Mouse (Mus musculus) neural tube, embryonic 12.5 days (tissue): ENCODE measurements around the gene Hoxd11. TPM values are rescaled to one million over a fixed set of nuclear protein-coding genes. Genes with fewer than 3 reads are reported as not detected.

Experiments
- ATAC-seq: fragments of 200-750 bp; cut with Nextera tagmentation; 2 replicates; pipeline ENCODE4 v1.8.0; 2017; ENCODE audit warnings: low read depth, mild to moderate bottlenecking, moderate TSS enrichment, moderate library complexity; ENCODE audit not compliant: low FRiP score
- H3K27ac ChIP-seq: fragments of 300-500 bp; sonication (generic); 2 replicates; pipeline ENCODE4 v1.5.1; 2016
- H3K27me3 ChIP-seq: fragments of 300-500 bp; sonication (generic); replicated peaks from 2 replicates; pipeline ENCODE4 v1.6.1; 2016; ENCODE audit warnings: mild to moderate bottlenecking
- H3K36me3 ChIP-seq: fragments of 300-500 bp; sonication (generic); 2 replicates; pipeline ENCODE4 v1.6.1; 2016; ENCODE audit warnings: mild to moderate bottlenecking
- H3K4me1 ChIP-seq: fragments of 300-500 bp; sonication (generic); 2 replicates; pipeline ENCODE4 v1.6.1; 2016
- H3K4me2 ChIP-seq: fragments of 300-500 bp; sonication (generic); replicated peaks from 2 replicates; pipeline ENCODE4 v1.6.1; 2016; ENCODE audit warnings: mild to moderate bottlenecking
- H3K4me3 ChIP-seq: fragments of 300-500 bp; sonication (generic); 2 replicates; pipeline ENCODE4 v1.5.1; 2016
- H3K9ac ChIP-seq: fragments of 300-500 bp; sonication (generic); 2 replicates; pipeline ENCODE4 v1.6.1; 2016; ENCODE audit warnings: mild to moderate bottlenecking
- H3K9me3 ChIP-seq: fragments of 300-500 bp; sonication (generic); 2 replicates; pipeline ENCODE4 v1.6.1; 2016; ENCODE audit warnings: mild to moderate bottlenecking
- WGBS: fragments of 180-500 bp; shearing (Covaris S2); methylation state at CpG from one replicate; pipeline ENCODE4 v1.1.7; 2016; 5-methylcytosine and 5-hydroxymethylcytosine counted together
- polyA plus RNA-seq: library from polyadenylated mRNA; unstranded; fragments of >200 nt; fragmentation: Nextera tagmentation; extraction: Ambion mirVana; gene quantifications from 2 replicates; pipeline ENCODE4 v1.2.1, GENCODE M21; 2016

Hoxd11 gene
- polyA plus RNA-seq, 1 experiment from 2014 or later: 19.1 TPM

DNA sequence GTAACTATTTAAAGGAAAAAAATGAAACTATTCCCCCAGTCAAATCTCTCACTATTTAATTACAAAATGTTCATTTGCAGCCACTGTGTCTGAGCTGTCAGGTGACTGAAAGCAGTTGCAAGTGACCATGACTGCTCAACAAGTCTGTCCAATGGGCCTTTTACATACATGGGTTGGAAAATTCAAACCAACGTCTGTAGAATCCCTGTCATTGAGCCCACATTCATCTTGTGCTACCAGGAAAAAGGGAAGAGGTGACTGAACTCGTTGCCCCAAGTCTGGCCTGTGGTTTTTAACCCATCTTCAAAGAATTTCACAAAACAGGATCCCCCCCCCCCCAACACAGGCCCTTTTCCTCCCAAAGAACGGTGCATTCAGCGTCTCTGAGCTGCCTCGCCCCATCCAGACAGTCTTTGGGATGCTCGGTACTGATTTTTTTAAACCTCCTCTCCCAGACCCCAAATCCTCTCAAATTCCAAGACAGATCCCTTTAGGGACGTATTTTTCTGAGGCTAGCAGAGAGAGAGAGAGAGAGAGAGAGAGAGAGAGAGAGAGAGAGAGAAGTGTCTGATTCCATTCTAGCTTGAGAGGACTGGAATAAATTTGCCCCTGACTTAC lies 16.6 kb downstream of the Hoxd11 start:
- Histone ChIP-seq H3K36me3 (no peaks in the 10 kb centered on the region), H3K27me3 (peaks cover 85% of the 10 kb centered on the region), H3K9me3 (no peaks in the 10 kb centered on the region), H3K9ac (peak overlapping the region; percentile 96), H3K27ac (peak overlapping the region; percentile 83; the same call in 1 of the 2 replicates), H3K4me1 (peaks cover 28% of the 10 kb centered on the region), H3K4me3 (peak overlapping the region; percentile 54; the same call in 1 of the 2 replicates), H3K4me2 (peak overlapping the region; percentile 75)
- WGBS: 8% methylated on average over 7 of the region's 7 CpGs
- ATAC-seq: no peak

DNA sequence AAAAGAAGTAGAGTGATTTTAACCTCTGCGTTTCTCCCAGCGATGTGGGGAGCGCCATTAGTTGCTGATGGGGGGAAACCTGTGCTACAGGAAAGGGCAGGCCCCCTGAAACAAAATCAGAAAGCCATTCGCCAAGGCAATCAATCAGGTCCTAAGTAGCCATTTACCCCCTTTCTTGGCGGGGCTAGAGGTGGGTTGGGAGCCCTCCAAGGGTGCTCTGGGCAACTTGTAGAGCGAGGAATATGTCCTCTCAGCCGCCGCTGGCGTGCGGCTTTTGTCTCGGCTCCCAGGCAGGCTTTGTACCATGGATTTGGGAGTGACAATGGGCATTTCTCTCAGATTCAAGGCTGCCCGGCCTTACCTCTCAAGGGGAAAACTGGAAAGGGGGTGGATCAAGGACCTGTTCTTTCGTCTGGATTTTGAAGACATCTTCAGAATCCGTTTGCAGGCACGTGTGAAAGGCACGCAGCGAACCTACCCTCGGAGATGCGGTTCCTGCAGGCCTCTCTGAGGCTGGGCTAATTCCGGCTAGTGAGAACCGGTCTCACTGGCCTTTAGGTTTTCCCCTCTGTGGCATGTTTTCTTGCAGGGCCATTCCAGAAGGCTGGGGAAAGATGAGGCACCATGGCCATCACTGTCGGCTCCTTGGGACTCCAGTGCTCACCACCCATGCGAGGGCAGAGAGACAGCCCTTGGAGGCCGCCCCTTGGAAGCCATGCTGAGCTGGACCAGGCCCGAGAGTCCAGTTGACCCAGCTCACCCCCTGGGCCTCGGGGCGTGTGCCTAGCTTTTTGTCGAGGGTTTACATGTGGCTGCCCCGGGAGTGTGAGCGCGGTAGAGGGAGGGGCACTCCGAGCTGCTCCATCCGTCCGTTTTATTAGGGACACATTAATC lies 17.3 kb downstream of the Hoxd11 start:
- H3K27me3 ChIP-seq: peaks cover 82% of the 10 kb centered on the region
- peak overlapping the region; percentile 54 for H3K4me3 ChIP-seq
- no peak for ATAC-seq
- WGBS: 2% methylated on average over 34 of the region's 34 CpGs
- H3K4me2 ChIP-seq: peak overlapping the region; percentile 75
- no peaks in the 10 kb centered on the region for H3K36me3 ChIP-seq
- peak overlapping the region; percentile 83 for H3K27ac ChIP-seq
- no peaks in the 10 kb centered on the region for H3K9me3 ChIP-seq
- peak overlapping the region; percentile 96 for H3K9ac ChIP-seq
- peaks cover 30% of the 10 kb centered on the region for H3K4me1 ChIP-seq

GRCm38 (mm10) chr2:74697567-74698121 lies 18.3 kb downstream of the Hoxd11 start, which contains the start of gene Hoxd9:
TSS of gene Hoxd9 (plus strand) at chr2:74697727.
- H3K9ac ChIP-seq: peak within 1 kb of the TSS; percentile 96
- ATAC-seq: peak; percentile 49

DNA sequence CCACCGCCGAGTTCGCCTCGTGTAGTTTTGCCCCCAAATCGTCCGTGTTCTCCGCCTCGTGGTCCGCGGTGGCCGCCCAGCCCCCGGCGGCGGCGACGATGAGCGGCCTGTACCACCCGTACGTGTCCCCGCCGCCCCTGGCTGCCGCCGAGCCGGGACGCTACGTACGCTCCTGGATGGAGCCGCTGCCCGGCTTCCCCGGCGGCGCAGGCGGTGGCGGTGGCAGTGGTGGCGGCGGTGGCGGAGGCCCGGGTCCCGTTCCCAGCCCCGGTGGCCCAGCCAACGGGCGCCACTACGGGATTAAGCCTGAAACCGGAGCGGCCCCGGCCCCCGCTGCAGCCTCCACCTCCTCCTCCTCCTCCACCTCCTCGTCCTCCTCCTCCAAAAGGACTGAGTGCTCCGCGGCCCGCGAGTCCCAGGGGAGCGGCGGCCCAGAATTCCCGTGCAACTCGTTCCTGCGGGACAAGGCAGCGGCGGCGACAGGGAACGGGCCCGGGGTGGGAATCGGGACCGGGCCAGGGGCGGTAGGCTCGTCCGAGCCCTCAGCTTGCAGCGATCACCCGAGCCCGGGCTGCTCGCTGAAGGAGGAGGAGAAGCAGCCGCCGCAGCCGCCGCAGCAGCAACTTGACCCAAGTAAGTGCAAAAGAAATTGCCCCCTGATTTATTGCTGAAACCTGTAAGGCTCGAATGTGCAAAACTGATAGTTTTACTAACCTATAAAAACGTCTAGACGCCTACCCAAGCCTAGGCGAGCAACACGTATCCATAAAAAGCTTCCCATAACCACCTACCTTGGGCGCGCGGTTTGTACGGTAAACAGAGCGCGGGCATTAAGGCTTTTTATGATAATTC lies 19.1 kb downstream of the Hoxd11 start:
- Histone ChIP-seq H3K4me1 (peaks cover 33% of the 10 kb centered on the region), H3K4me2 (peak overlapping the region; percentile 75), H3K27ac (peak overlapping the region; percentile 83; the same call in 1 of the 2 replicates), H3K9ac (peak overlapping the region; percentile 96), H3K36me3 (no peaks in the 10 kb centered on the region), H3K27me3 (peaks cover 65% of the 10 kb centered on the region), H3K4me3 (peak overlapping the region; percentile 54), H3K9me3 (no peaks in the 10 kb centered on the region)
- under 1% methylated on average over 83 of the region's 86 CpGs for WGBS
- 0 out of 2 replicates have a peak, but pooled peaks have one; percentile 25 for ATAC-seq

More at GRCm38 (mm10) chr2:74697567-74698121, 18.3 kb downstream of the Hoxd11 start, which contains the start of gene Hoxd9:
- H3K4me2 ChIP-seq: peak within 1 kb of the TSS; percentile 75
- peaks cover 73% of the 10 kb centered on the region for H3K27me3 ChIP-seq
- H3K27ac ChIP-seq: peak within 1 kb of the TSS; percentile 83
- H3K9me3 ChIP-seq: no peaks in the 10 kb centered on the region
- H3K4me3 ChIP-seq: peak within 1 kb of the TSS; percentile 54
- WGBS: under 1% methylated on average over 43 of the region's 43 CpGs
- H3K4me1 ChIP-seq: peaks cover 30% of the 10 kb centered on the region
- no peaks in the 10 kb centered on the region for H3K36me3 ChIP-seq

GRCm38 (mm10) chr2:74699053-74699430 lies 19.7 kb downstream of the Hoxd11 start:
- H3K4me1 ChIP-seq: peaks cover 39% of the 10 kb centered on the region
- H3K4me3 ChIP-seq: peak overlapping the region; percentile 54

GRCm38 (mm10) chr2:74699664-74700545 lies 20.5 kb downstream of the Hoxd11 start:
- ATAC-seq: no peak
- H3K9me3 ChIP-seq: no peaks in the 10 kb centered on the region
- WGBS: 3% methylated on average over 23 of the region's 23 CpGs
- peak overlapping the region; percentile 75 for H3K4me2 ChIP-seq
- H3K36me3 ChIP-seq: no peaks in the 10 kb centered on the region
- peak overlapping the region; percentile 57 for H3K27ac ChIP-seq
- peak overlapping the region; percentile 96 for H3K9ac ChIP-seq
- peaks cover 53% of the 10 kb centered on the region for H3K27me3 ChIP-seq
- peaks cover 41% of the 10 kb centered on the region for H3K4me1 ChIP-seq
- H3K4me3 ChIP-seq: peak overlapping the region; percentile 54

More at GRCm38 (mm10) chr2:74699053-74699430, 19.7 kb downstream of the Hoxd11 start:
- Histone ChIP-seq H3K36me3 (no peaks in the 10 kb centered on the region), H3K9ac (peak overlapping the region; percentile 96), H3K27ac (peak overlapping the region; percentile 57; the same call in 1 of the 2 replicates), H3K27me3 (peaks cover 60% of the 10 kb centered on the region), H3K9me3 (no peaks in the 10 kb centered on the region), H3K4me2 (peak overlapping the region; percentile 75)
- under 1% methylated on average over 17 of the region's 17 CpGs for WGBS
- ATAC-seq: no peak

DNA sequence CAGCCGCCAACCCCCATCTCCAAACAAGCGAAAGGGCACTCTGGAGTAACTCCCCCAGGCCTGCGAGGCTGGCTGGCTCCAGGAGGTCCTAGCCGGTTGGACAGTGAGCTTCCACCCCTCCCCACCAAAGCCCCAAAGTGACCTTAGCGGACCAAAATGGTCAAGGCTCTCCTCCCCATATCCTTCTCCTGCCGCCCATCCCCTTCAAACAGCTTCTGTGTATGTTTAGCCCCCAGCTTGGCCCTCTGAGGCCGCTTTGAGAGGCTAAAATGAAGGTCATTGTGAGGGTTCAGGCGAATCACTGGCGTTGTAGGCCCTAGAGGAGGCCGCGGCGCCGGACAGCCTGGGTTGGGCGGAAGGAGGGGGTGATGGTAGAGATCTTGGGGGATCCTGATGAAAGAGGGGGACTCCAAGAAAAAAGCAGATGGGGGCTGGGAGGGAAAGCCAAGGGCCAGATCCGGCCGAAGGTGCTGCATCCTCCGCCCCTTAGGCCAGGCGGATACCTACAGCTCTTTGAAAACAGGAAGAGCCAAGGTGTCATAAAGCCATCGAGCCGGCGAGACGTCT lies 21.3 kb downstream of the Hoxd11 start:
- H3K36me3 ChIP-seq: no peaks in the 10 kb centered on the region
- H3K9me3 ChIP-seq: no peaks in the 10 kb centered on the region
- H3K9ac ChIP-seq: peak overlapping the region; percentile 96
- 3% methylated on average over 22 of the region's 22 CpGs for WGBS
- peak overlapping the region; percentile 57 for H3K27ac ChIP-seq
- peaks cover 46% of the 10 kb centered on the region for H3K27me3 ChIP-seq
- ATAC-seq: no peak
- peaks cover 41% of the 10 kb centered on the region for H3K4me1 ChIP-seq
- peak overlapping the region; percentile 54 for H3K4me3 ChIP-seq
- H3K4me2 ChIP-seq: peak overlapping the region; percentile 75

- ATAC-seq: no peak
- Histone ChIP-seq H3K9ac (0 out of 2 replicates have a peak overlapping the region, but pooled peaks have one; percentile 30), H3K4me2 (peak overlapping the region; percentile 96), H3K36me3 (no peaks in the 10 kb centered on the region), H3K27ac (no peak overlapping the region), H3K27me3 (peaks cover 32% of the 10 kb centered on the region), H3K9me3 (no peaks in the 10 kb centered on the region), H3K4me3 (no peak overlapping the region), H3K4me1 (peaks cover 33% of the 10 kb centered on the region)
- WGBS: 12% methylated on average over 17 of the region's 17 CpGs
These were observed 22.8 kb downstream of the Hoxd11 start for GRCm38 (mm10) chr2:74701949-74702819.

DNA sequence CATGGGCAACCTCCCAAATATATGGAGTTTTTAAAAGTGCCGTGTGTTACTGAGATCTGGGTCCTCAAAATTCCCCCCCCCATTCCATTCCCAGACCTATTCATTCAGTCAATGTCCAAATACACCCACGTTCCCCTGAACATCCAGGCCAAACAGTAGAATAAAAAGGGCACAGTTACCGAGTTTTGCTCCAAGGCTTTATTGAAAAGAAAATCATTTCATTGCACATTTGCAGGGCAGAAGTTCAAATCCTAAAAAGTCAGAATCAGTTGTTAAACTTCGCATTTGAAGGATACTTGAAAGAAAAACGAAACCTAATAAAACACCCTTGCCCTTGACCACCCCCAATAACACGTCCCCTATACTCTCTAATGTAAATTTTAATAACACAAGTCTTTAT lies 23.5 kb downstream of the Hoxd11 start:
- Histone ChIP-seq H3K36me3 (no peaks in the 10 kb centered on the region), H3K27me3 (peaks cover 27% of the 10 kb centered on the region), H3K9ac (peak overlapping the region; percentile 30; the same call in 1 of the 2 replicates), H3K27ac (no peak overlapping the region), H3K4me3 (no peak overlapping the region), H3K4me2 (peak overlapping the region; percentile 96), H3K4me1 (peaks cover 31% of the 10 kb centered on the region), H3K9me3 (no peaks in the 10 kb centered on the region)
- ATAC-seq: no peak
- WGBS: 14% methylated on average over 6 of the region's 6 CpGs

DNA sequence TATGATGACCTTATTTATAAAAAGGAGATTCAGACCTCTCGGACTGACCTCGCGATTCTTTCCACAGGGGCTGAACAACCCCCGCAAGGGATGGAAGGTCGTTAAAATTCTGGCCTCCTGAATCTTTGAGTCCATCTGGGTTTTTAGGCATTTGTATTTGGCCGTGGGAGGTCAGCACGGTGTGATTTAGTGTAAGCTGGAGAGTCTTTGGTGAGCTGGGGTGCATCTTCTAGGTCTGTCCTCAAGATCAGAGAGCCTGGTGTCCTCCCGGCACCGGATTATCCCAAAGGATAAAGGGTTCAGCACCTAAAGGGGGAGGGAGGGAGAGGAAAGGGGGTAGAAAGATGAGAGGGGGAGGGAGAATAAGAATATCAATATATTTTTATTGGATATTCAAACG lies 24.0 kb downstream of the Hoxd11 start:
- no peaks in the 10 kb centered on the region for H3K9me3 ChIP-seq
- ATAC-seq: no peak
- peak overlapping the region; percentile 78; the same call in 1 of the 2 replicates for H3K4me3 ChIP-seq
- H3K27me3 ChIP-seq: peaks cover 24% of the 10 kb centered on the region
- peaks cover 32% of the 10 kb centered on the region for H3K4me1 ChIP-seq
- peak overlapping the region; percentile 100 for H3K27ac ChIP-seq
- peak overlapping the region; percentile 96 for H3K4me2 ChIP-seq
- WGBS: 9% methylated on average over 10 of the region's 10 CpGs
- peak overlapping the region; percentile 98 for H3K9ac ChIP-seq
- H3K36me3 ChIP-seq: no peaks in the 10 kb centered on the region
